Mouse (Mus musculus): ENCODE results near the gene Tead4.

GRCm38 (mm10) chr6:128253111-128253510, 47.5 kb downstream of the Tead4 start:
- TF ChIP-seq NELFE (IDR thresholded peaks at IDR 0.05; ENCODE audit: low read depth, low read length) (no peak), CHD2 (IDR thresholded peaks at IDR 0.05; ENCODE audit: low read length) (no peak), SMC3 (IDR thresholded peaks at IDR 0.05; ENCODE audit: low read depth, low read length) (no peak), UBTF (IDR thresholded peaks at IDR 0.05; ENCODE audit: low read depth, low read length) (no peak)

All from CH12.LX (cell line).